Mouse (Mus musculus) Patski (cell line): ENCODE data around the gene Wdr24. TPM values are rescaled to one million over a fixed set of nuclear protein-coding genes. Genes with fewer than 3 reads are reported as not detected.
"Not testable (repeated sequence)": the region's sequence is repeated elsewhere in the genome, so short reads cannot be mapped to it uniquely, and the experiment has no call there.

Experiments
- ATAC-seq: fragments of 100-300 bp; one replicate; pipeline ENCODE4 v1.8.0; 2021
- CTCF ChIA-PET: fragments of 350-600 bp; sonication (Branson Sonifier 250); formaldehyde crosslinking; loops from one replicate; lab custom pipeline; 2022; ENCODE audit warnings: inconsistent platforms; lab: Charles Lee
- POLR2A ChIA-PET: fragments of 350-600 bp; sonication (Branson Sonifier 250); formaldehyde crosslinking; loops from one replicate; lab custom pipeline; 2022; ENCODE audit warnings: antibody characterized with exemption, inconsistent platforms; lab: Charles Lee
- DNase-seq: peaks from one replicate; pipeline ENCODE4 v3.0.0-alpha.2; 2011; ENCODE audit warnings: low read depth, low spot score
- H3K27me3 ChIP-seq: fragments of 371-371 bp; one replicate; pipeline ENCODE4 v1.5.1; 2021
- CTCF ChIP-seq: fragments of 100-300 bp; IDR thresholded peaks from one replicate; pipeline ENCODE4 v1.5.1; 2021
- in situ Hi-C: fragments of 300-500 bp; cut with MboI; formaldehyde crosslinking; loops from 3 replicates; pipeline ENCODE4 v1.11.1; 2018; ENCODE audit warnings: low pct_unique_long_range_greater_than_20kb, mixed read lengths
- polyA plus RNA-seq: library from polyadenylated mRNA; unstranded; gene quantifications from one replicate; pipeline ENCODE4 v1.2.3, GENCODE M21; 2021

The Wdr24 gene
- polyA plus RNA-seq, 1 experiment from 2014 or later = 29.9 TPM

GRCm38 (mm10) chr17:25802825-25803517 is 20.5 kb upstream of the Wdr24 start:
- peak; percentile 61 for ATAC-seq
- in situ Hi-C loops = loop anchor here (5.0 kb wide), 2 partner anchors 36 to 71 kb away; no protein-coding TSS in a partner anchor
- no peak for TF ChIP-seq CTCF
- POLR2A ChIA-PET = interaction anchor here (0.6 to 1.5 kb wide), 5 partner anchors 11 to 230 kb away, joined by 3 to 7 read pairs (median 4); partner anchors contain the start of genes Narfl and Rhot2
- no peak for DNase-seq
- CTCF ChIA-PET = interaction anchor here (0.7 to 2.3 kb wide), 3 partner anchors 40 to 71 kb away, joined by 3 to 9 read pairs (median 4); no protein-coding TSS in a partner anchor
- no peaks in the 10 kb centered on the region for H3K27me3 ChIP-seq

DNA sequence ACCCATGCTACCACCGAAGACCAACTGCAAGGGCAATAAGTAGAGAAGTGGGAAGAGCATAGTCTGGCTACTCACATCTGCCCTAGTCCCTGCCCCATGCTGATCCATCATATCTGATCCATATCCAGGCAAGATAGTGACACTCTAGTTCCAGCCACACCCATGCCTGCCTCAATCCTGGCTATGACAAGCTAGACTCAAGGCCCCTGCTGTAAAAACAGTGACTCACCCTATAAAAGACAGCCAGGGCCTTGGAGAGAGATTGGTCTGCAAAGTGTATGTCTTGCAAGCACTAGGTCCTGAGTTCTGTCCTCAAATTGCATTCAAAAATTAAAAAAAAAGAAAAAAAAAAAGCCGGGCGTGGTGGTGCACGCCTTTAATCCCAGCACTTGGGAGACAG is 16.9 kb upstream of the Wdr24 start:
- no peak for ATAC-seq
- no peak for DNase-seq
- CTCF ChIA-PET = no interaction called here
- no peak for TF ChIP-seq CTCF
- peaks cover 11% of the 10 kb centered on the region for H3K27me3 ChIP-seq
- POLR2A ChIA-PET = no interaction called here
- in situ Hi-C loops = no loop called here

DNA sequence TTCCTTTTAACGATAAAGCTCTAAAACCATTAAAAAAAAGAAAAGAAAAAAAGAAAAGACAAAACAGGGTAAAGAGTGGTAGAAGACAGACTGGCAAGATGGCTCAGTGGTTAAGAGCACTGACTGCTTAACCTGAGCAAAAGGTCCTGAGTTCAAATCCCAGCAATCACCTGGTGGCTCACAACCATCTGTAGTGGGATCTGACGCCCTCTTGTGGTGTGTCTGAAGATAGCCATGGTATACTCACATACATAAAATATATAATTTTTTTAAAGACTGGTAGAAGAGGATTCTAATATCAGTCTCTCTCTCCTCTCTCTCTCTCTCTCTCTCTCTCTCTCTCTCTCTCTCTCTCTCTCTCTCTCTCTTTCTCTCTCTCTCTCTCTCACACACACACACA is 16.0 kb upstream of the Wdr24 start:
- ATAC-seq, DNase-seq, CTCF ChIA-PET, POLR2A ChIA-PET, in situ Hi-C loops: not testable (repeated sequence)
- H3K27me3 ChIP-seq = peaks cover 11% of the 10 kb centered on the region

DNA sequence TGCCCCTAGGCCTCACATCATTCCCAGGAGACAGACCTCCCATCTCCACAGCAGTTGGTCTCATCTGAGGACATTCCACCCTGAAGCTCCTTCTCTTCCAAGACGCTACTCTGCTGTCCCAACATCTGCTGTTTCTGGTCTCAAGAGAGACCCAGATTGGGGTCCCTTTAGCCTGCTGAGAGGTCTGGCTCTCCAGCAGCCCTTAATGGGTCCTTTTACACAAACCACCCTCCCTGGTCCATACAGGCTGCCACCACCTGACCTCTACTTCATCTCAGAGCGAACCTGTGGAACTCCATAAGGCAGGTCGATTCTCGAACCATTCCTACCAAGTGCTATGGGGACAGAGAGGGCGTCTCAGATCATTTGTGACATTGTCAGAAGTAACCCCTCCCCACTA is 15.4 kb upstream of the Wdr24 start:
- in situ Hi-C loops = no loop called here
- DNase-seq (no peak), ATAC-seq (no peak)
- ChIA-PET CTCF (no interaction called here), POLR2A (interaction anchor here (1.4 to 1.5 kb wide), 2 partner anchors 11 to 25 kb away, joined by 4 read pairs; partner anchors contain the start of genes Metrn and Stub1)
- TF ChIP-seq CTCF = no peak
- H3K27me3 ChIP-seq = peaks cover 11% of the 10 kb centered on the region

GRCm38 (mm10) chr17:25808789-25809605 is 14.4 kb upstream of the Wdr24 start, which contains the start of gene Fbxl16:
Fbxl16 (plus strand) TSS chr17:25809085.
- no peak for TF ChIP-seq CTCF
- ChIA-PET CTCF (no interaction called here), POLR2A (interaction anchor here (1.4 to 1.5 kb wide), 2 partner anchors 12 to 24 kb away, joined by 4 read pairs; partner anchors contain the start of genes Metrn and Stub1)
- H3K27me3 ChIP-seq = peaks cover 11% of the 10 kb centered on the region
- ATAC-seq = peak; percentile 41
- in situ Hi-C loops = no loop called here
- DNase-seq = no peak

GRCm38 (mm10) chr17:25809606-25810340 is 13.7 kb upstream of the Wdr24 start:
- POLR2A ChIA-PET = interaction anchor here (1.4 to 1.5 kb wide), 2 partner anchors 13 to 24 kb away, joined by 4 read pairs; partner anchors contain the start of genes Metrn and Stub1
- TF ChIP-seq CTCF = no peak
- DNase-seq (no peak), ATAC-seq (no peak)
- H3K27me3 ChIP-seq = peaks cover 11% of the 10 kb centered on the region
- CTCF ChIA-PET = no interaction called here
- in situ Hi-C loops = no loop called here

DNA sequence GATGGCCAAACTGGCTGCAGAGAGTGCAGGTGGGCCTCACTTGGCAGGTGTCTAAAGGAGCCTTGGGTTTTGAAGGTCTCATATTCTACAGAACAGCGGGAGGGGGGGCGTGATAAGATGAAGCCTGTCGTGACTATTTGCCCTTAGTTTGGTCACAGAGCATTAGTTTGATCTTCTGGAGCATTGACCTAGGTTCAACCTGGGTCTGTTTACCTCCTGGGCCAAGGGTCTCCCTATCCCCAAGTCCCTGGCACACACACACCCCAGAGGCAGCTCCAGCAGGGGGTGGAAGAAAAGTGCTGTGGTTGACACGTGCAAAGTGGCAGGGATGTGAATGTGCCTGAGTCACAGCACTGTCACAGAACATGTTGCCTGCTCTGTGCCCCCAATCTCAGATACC is 12.5 kb upstream of the Wdr24 start:
- ChIA-PET POLR2A (no interaction called here), CTCF (no interaction called here)
- no peak for TF ChIP-seq CTCF
- DNase-seq (no peak), ATAC-seq (no peak)
- H3K27me3 ChIP-seq = peaks cover 11% of the 10 kb centered on the region
- in situ Hi-C loops = no loop called here

DNA sequence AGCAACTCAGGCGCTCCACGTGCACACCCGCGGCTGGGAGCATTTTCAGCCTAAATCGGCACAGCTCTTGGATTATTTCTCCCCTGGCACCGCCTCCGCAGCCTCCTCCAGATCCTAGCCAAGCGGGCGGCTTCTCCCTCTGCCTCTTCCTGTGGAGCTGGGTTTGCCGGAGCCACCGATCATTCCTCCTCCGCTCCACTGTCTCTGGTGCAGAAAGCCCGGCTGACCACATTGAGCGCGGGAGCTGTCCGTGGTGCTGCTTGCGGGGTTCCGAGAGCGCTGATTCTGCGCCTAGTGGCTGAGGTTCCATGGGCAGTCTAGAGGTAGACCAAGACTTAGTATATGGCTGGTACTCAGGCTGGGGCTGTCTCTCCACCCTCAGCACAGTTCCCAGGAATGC is 10.0 kb upstream of the Wdr24 start:
- in situ Hi-C loops = no loop called here
- TF ChIP-seq CTCF = no peak
- DNase-seq (no peak), ATAC-seq (no peak)
- POLR2A ChIA-PET = interaction anchor here (1.2 kb wide), 1 partner anchor 11 kb away, joined by 3 read pairs; no protein-coding TSS in a partner anchor
- H3K27me3 ChIP-seq = peaks cover 16% of the 10 kb centered on the region
- CTCF ChIA-PET = interaction anchor here (0.6 to 1.6 kb wide), 2 partner anchors 12 to 21 kb away, joined by 3 to 5 read pairs; no protein-coding TSS in a partner anchor

GRCm38 (mm10) chr17:25817662-25818061 is 5.8 kb upstream of the Wdr24 start:
- in situ Hi-C loops = no loop called here
- DNase-seq = no peak
- no peak for ATAC-seq
- POLR2A ChIA-PET = interaction anchor here (1.8 kb wide), 1 partner anchor 14 kb away, joined by 6 read pairs; no protein-coding TSS in a partner anchor
- peaks cover 17% of the 10 kb centered on the region for H3K27me3 ChIP-seq
- no peak for TF ChIP-seq CTCF
- CTCF ChIA-PET = no interaction called here
